Mouse (Mus musculus): Measurements from ENCODE around the gene Mrpl20. TPM values are rescaled to one million over a fixed set of nuclear protein-coding genes. Genes with fewer than 3 reads are reported as not detected.
A peak's percentile ranks its signal among the peaks of the same experiment; 100 is the strongest.

Gene Mrpl20
- total and polyA plus RNA-seq, 2 experiments = 29.7 to 72.4 TPM

DNA sequence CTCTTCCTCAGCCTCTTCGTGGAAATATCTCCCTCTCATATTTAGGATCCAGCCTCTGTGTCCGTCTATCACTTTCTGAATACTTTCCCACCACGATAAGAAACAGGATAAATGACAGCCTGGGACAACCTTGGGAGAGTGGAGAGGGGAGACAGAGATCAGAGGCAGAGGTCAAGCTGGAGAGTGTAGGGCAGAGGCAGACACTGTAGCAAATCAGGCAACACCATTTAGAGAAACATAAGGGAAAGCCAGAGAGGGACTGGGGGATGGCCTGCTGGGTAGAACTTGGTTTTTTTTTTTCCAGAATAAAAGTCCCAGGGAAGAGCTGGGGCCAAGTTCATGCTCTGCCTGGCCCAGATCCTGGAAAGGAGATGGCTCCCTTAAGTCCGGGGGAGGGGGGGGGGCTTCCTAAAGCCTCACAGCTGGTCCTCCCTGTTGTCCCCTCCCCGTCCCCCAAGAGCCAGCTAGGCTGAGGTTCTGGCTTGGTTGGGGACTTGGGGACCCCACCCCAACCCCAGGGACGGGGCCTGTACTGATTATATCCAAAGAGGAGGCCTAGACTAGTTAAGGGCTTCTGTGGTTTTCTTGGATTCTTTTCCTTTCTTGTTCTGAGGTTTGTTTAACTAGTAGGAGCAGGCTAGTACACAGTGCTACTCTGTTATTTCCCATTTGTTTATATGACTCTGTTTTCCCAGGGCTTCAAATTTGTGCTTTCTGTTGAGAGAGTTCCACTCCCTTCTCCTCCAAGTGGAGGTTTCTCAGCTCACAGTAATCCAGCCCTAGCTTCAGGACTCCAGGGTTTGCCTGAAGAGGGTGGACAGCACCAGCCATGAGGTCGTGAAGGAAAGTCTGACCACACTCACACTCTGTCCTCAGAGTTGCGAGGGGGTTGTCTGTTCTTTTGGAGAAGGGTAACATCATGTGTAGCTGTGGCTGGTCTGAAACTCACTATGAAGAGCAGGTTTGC lies 35.8 kb downstream of the Mrpl20 start:
- Histone ChIP-seq H3K36me3 (ENCODE audit: control insufficient read depth, insufficient read depth, low read length) (no peaks in the 10 kb centered on the region), H3K27ac (replicated peaks; ENCODE audit: insufficient read depth, low read depth, low read length) (peak overlapping the region; percentile 67), H3K79me2 (ENCODE audit: control insufficient read depth, insufficient read depth, low read length) (no peaks in the 10 kb centered on the region), H3K27me3 (ENCODE audit: control insufficient read depth, insufficient read depth, low read length) (no peaks in the 10 kb centered on the region), H3K4me3 (ENCODE audit: insufficient read depth, low read depth, low read length) (no peak overlapping the region), H3K9ac (ENCODE audit: low read depth, low read length) (no peak overlapping the region), H3K4me1 (ENCODE audit: control insufficient read depth, insufficient read depth, low read length) (peaks cover 10% of the 10 kb centered on the region)
- no peak for DNase-seq (ENCODE audit: extremely low read depth, low read depth, low spot score)
- TF ChIP-seq POLR2A (IDR thresholded peaks at IDR 0.05; ENCODE audit: extremely low read depth, insufficient read depth, low read length) (no peak), CTCF (IDR thresholded peaks at IDR 0.05; ENCODE audit: low read depth, low read length) (no peak)
- 69% methylated on average over 8 of the region's 8 CpGs for WGBS

GRCm38 (mm10) chr4:155839483-155839910 lies 36.8 kb downstream of the Mrpl20 start, which contains the start of gene Mxra8:
Mxra8 (plus strand) TSS chr4:155839680.
- H3K36me3 ChIP-seq (ENCODE audit: control insufficient read depth, insufficient read depth, low read length) = no peaks in the 10 kb centered on the region
- H3K4me1 ChIP-seq (ENCODE audit: control insufficient read depth, insufficient read depth, low read length) = peaks cover 7% of the 10 kb centered on the region
- no peaks in the 10 kb centered on the region for H3K79me2 ChIP-seq (ENCODE audit: control insufficient read depth, insufficient read depth, low read length)
- peak; percentile 47 for DNase-seq (ENCODE audit: extremely low read depth, low read depth, low spot score)
- TF ChIP-seq CTCF (IDR thresholded peaks at IDR 0.05; ENCODE audit: low read depth, low read length) (no peak), POLR2A (IDR thresholded peaks at IDR 0.05; ENCODE audit: extremely low read depth, insufficient read depth, low read length) (no peak)
- 45% methylated on average over 16 of the region's 16 CpGs for WGBS
- H3K27ac ChIP-seq (replicated peaks; ENCODE audit: insufficient read depth, low read depth, low read length) = peak within 1 kb of the TSS; percentile 61
- H3K4me3 ChIP-seq (ENCODE audit: insufficient read depth, low read depth, low read length) = peak within 1 kb of the TSS; percentile 52
- no peaks in the 10 kb centered on the region for H3K27me3 ChIP-seq (ENCODE audit: control insufficient read depth, insufficient read depth, low read length)
- H3K9ac ChIP-seq (ENCODE audit: low read depth, low read length) = peak within 1 kb of the TSS; percentile 59

GRCm38 (mm10) chr4:155840076-155841002 lies 37.7 kb downstream of the Mrpl20 start:
- no peak for DNase-seq (ENCODE audit: extremely low read depth, low read depth, low spot score)
- TF ChIP-seq POLR2A (IDR thresholded peaks at IDR 0.05; ENCODE audit: extremely low read depth, insufficient read depth, low read length) (no peak), CTCF (IDR thresholded peaks at IDR 0.05; ENCODE audit: low read depth, low read length) (no peak)
- peak overlapping the region; percentile 59 for H3K9ac ChIP-seq (ENCODE audit: low read depth, low read length)
- no peaks in the 10 kb centered on the region for H3K27me3 ChIP-seq (ENCODE audit: control insufficient read depth, insufficient read depth, low read length)
- peak overlapping the region; percentile 5 for H3K27ac ChIP-seq (replicated peaks; ENCODE audit: insufficient read depth, low read depth, low read length)
- H3K36me3 ChIP-seq (ENCODE audit: control insufficient read depth, insufficient read depth, low read length) = no peaks in the 10 kb centered on the region
- H3K4me1 ChIP-seq (ENCODE audit: control insufficient read depth, insufficient read depth, low read length) = peaks cover 7% of the 10 kb centered on the region
- H3K4me3 ChIP-seq (ENCODE audit: insufficient read depth, low read depth, low read length) = peak overlapping the region; percentile 52
- no peaks in the 10 kb centered on the region for H3K79me2 ChIP-seq (ENCODE audit: control insufficient read depth, insufficient read depth, low read length)
- 33% methylated on average over 8 of the region's 8 CpGs for WGBS

DNA sequence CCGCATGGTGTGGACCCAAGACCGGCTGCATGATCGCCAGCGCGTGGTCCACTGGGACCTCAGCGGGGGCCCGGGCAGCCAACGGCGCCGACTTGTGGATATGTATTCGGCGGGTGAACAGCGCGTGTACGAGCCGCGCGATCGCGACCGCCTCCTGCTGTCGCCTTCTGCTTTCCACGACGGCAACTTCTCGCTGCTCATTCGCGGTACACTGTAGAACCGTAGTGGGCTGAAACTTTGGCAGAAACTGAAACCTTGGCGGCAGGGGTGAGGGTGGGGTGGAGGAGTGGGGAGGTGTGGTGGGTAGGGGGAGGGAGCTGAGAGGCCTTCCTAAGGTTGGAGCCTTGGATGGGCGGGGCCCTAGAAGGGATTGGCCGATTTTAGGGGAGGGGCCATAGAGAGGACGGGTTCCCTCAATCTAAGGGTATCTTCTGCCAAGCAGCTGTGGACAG lies 38.4 kb downstream of the Mrpl20 start:
- peak overlapping the region; percentile 50 for H3K4me3 ChIP-seq (ENCODE audit: insufficient read depth, low read depth, low read length)
- DNase-seq (ENCODE audit: extremely low read depth, low read depth, low spot score) = peak; percentile 69
- no peaks in the 10 kb centered on the region for H3K36me3 ChIP-seq (ENCODE audit: control insufficient read depth, insufficient read depth, low read length)
- H3K27me3 ChIP-seq (ENCODE audit: control insufficient read depth, insufficient read depth, low read length) = no peaks in the 10 kb centered on the region
- H3K27ac ChIP-seq (replicated peaks; ENCODE audit: insufficient read depth, low read depth, low read length) = no peak overlapping the region
- peaks cover 7% of the 10 kb centered on the region for H3K4me1 ChIP-seq (ENCODE audit: control insufficient read depth, insufficient read depth, low read length)
- peak overlapping the region; percentile 59 for H3K9ac ChIP-seq (ENCODE audit: low read depth, low read length)
- H3K79me2 ChIP-seq (ENCODE audit: control insufficient read depth, insufficient read depth, low read length) = no peaks in the 10 kb centered on the region
- WGBS = 1% methylated on average over 32 of the region's 32 CpGs
- TF ChIP-seq CTCF (IDR thresholded peaks at IDR 0.05; ENCODE audit: low read depth, low read length) (peak; percentile 48), POLR2A (IDR thresholded peaks at IDR 0.05; ENCODE audit: extremely low read depth, insufficient read depth, low read length) (no peak)

GRCm38 (mm10) chr4:155841651-155842270 lies 39.1 kb downstream of the Mrpl20 start:
- no peak for DNase-seq (ENCODE audit: extremely low read depth, low read depth, low spot score)
- no peak overlapping the region for H3K4me3 ChIP-seq (ENCODE audit: insufficient read depth, low read depth, low read length)
- TF ChIP-seq POLR2A (IDR thresholded peaks at IDR 0.05; ENCODE audit: extremely low read depth, insufficient read depth, low read length) (no peak), CTCF (IDR thresholded peaks at IDR 0.05; ENCODE audit: low read depth, low read length) (no peak)
- H3K9ac ChIP-seq (ENCODE audit: low read depth, low read length) = no peak overlapping the region
- no peaks in the 10 kb centered on the region for H3K27me3 ChIP-seq (ENCODE audit: control insufficient read depth, insufficient read depth, low read length)
- H3K79me2 ChIP-seq (ENCODE audit: control insufficient read depth, insufficient read depth, low read length) = no peaks in the 10 kb centered on the region
- H3K4me1 ChIP-seq (ENCODE audit: control insufficient read depth, insufficient read depth, low read length) = peaks cover 10% of the 10 kb centered on the region
- no peaks in the 10 kb centered on the region for H3K36me3 ChIP-seq (ENCODE audit: control insufficient read depth, insufficient read depth, low read length)
- WGBS = 49% methylated on average over 38 of the region's 38 CpGs
- H3K27ac ChIP-seq (replicated peaks; ENCODE audit: insufficient read depth, low read depth, low read length) = no peak overlapping the region

Data from liver, adult 2 months (tissue).